Mouse (Mus musculus) heart, adult 2 months (tissue): ENCODE data around the gene Mr1. TPM values are rescaled to one million over a fixed set of nuclear protein-coding genes. Genes with fewer than 3 reads are reported as not detected.

ENCODE experiments used
- DNase-seq, 2 experiments: peaks; one replicate each; pipeline ENCODE4 v3.0.0; 2021
- H3K27ac ChIP-seq: fragments of 200-600 bp; 2 replicates; pipeline ENCODE4 v1.8.1; 2022
- H3K27me3 ChIP-seq: fragments of 200-500 bp; 2 replicates; pipeline ENCODE4 v1.6.1; 2012; ENCODE audit warnings: mild to moderate bottlenecking, low read length, inconsistent platforms, mixed read lengths; ENCODE audit not compliant: control insufficient read depth, insufficient read depth
- H3K36me3 ChIP-seq: fragments of 200-500 bp; 2 replicates; pipeline ENCODE4 v1.6.1; 2012; ENCODE audit warnings: low read length, inconsistent platforms; ENCODE audit not compliant: control insufficient read depth, insufficient read depth
- H3K4me1 ChIP-seq: fragments of 200-500 bp; 2 replicates; pipeline ENCODE4 v1.6.1; 2011; ENCODE audit warnings: low read length; ENCODE audit not compliant: control insufficient read depth, insufficient read depth
- H3K4me3 ChIP-seq: fragments of 200-600 bp; 2 replicates; pipeline ENCODE4 v1.8.1; 2022
- H3K79me2 ChIP-seq: fragments of 200-500 bp; replicated peaks from 2 replicates; pipeline ENCODE4 v1.6.1; 2012; ENCODE audit warnings: mild to moderate bottlenecking, inconsistent platforms, low read length, moderate library complexity, mixed read lengths; ENCODE audit not compliant: control insufficient read depth, insufficient read depth
- H3K9ac ChIP-seq: fragments of 200-500 bp; 2 replicates; pipeline ENCODE4 v1.6.1; 2012; ENCODE audit warnings: low read depth, mild to moderate bottlenecking, control low read depth, inconsistent platforms, low read length, mixed read lengths
- CTCF ChIP-seq: fragments of 200-600 bp; IDR thresholded peaks from 2 replicates; pipeline ENCODE4 v1.8.1; 2022; ENCODE audit warnings: antibody characterized with exemption, mild to moderate bottlenecking, moderate library complexity
- EP300 ChIP-seq: fragments of 200-500 bp; IDR thresholded peaks from 2 replicates; pipeline ENCODE4 v1.6.1; 2011; ENCODE audit warnings: low read depth, low read length, control low read depth; ENCODE audit not compliant: insufficient read depth
- POLR2A ChIP-seq: fragments of 200-500 bp; IDR thresholded peaks from 2 replicates; pipeline ENCODE4 v1.6.1; 2011; ENCODE audit warnings: mild to moderate bottlenecking, low read depth, low read length, control low read depth; ENCODE audit not compliant: insufficient read depth
- WGBS: fragments of 180-500 bp; shearing (Covaris S2); methylation state at CpG from one replicate; pipeline ENCODE4 v1.1.7; 2018; 5-methylcytosine and 5-hydroxymethylcytosine counted together
- intact Hi-C: fragments of 180-260 bp; cut with DNase I; formaldehyde crosslinking; loops from one replicate; pipeline ENCODE4 v1.15.1; 2025
- polyA plus RNA-seq: library from polyadenylated mRNA; depleted of rRNA; stranded (reverse); fragments of >200 nt; gene quantifications from 2 replicates; pipeline ENCODE4 v1.2.3, GENCODE M21; 2012
- total RNA-seq, 2 experiments: library from RNA; stranded (reverse); gene quantifications; 2 replicates each; pipeline ENCODE4 v1.2.3; 2021

Mr1 gene
- total and polyA plus RNA-seq, 3 experiments = 6.1 to 6.7 (median 6.5) TPM

DNA sequence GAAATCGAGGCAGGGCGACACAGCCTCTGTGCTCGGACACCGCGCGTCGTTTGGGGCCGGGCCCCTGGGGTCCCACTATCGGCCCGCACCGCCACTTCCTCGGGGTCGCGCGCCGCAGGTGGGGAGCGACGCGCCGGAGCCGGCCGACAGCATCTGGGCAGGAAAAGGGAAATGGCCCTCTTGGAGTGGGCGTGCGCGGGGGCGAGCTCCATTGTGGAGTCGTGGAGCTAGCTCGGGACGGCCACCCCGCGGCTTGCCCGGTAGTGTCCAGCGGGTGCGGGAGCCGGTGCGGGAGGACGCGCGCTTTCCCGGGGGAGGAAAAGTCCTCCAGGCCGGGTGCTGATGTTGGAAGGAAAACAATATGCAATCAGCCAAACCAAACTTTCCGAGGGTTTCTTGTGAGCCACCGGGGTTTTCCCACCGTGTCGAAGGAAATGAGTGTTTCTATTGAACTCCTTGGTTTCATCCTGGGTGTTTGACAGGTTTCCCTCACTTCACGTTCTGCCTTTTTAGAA lies 12.4 kb upstream of the Mr1 start:
- intact Hi-C loops = loop anchor here (2.0 to 10.0 kb wide), 3 partner anchors 18 to 256 kb away; partner anchors contain the start of gene Xpr1
- H3K27ac ChIP-seq = peak overlapping the region; percentile 93
- peaks cover 1% of the 10 kb centered on the region for H3K4me1 ChIP-seq
- H3K27me3 ChIP-seq = no peaks in the 10 kb centered on the region
- peaks cover 2% of the 10 kb centered on the region; the same call in 1 of the 2 replicates for H3K79me2 ChIP-seq
- H3K4me3 ChIP-seq = peak overlapping the region; percentile 88
- peak; percentile 72 to 74 for DNase-seq
- H3K9ac ChIP-seq = peak overlapping the region; percentile 93
- TF ChIP-seq POLR2A = no peak
- no peak for TF ChIP-seq EP300
- peak; percentile 38 for TF ChIP-seq CTCF
- no peaks in the 10 kb centered on the region for H3K36me3 ChIP-seq
- WGBS = under 1% methylated on average over 46 of the region's 46 CpGs

DNA sequence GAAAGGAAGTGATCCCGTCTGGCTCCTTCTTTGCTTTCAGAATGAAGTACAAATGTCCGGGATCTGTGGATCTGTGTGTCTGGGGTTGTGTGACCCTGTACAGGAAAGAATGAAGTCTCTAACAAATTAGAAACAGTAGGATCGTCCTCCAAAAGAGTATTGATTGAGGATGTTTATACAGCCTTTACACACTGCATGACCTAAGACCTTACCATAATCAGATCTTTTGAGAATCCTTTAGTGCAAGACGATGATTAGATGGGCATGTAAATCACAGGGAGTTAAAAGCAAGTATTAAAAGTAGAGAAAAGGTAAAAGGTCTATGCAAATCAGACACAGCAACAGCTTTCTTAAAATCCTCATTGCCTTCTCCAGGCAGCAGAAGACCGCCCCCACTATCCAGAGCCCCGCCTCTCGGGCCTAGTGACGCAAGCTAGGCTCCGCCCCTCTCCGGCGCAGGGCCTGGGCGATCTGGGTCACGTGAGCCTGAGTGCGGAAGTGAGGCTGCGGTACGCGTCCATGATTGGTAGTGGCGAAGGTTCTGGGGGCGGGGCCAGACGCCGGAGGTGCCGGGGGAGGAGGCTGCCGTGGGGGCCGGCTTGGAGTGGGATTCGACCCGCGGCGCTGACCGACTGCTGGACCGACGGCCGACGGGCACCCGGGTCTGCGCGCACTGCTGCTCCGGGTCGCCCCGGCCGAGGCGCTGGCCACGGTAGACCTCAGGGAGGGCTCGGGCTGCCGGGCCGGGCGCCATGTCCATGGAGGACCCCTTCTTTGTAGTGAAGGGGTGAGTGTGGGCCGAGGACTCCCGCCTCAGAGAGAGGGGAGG lies 11.7 kb upstream of the Mr1 start, which contains the start of gene Stx6:
Stx6 (plus strand) TSS at position 575 of the 829 bp plus-strand sequence.
- H3K27ac ChIP-seq = peak within 1 kb of the TSS; percentile 93
- peaks cover under 1% of the 10 kb centered on the region; the same call in 1 of the 2 replicates for H3K79me2 ChIP-seq
- no peaks in the 10 kb centered on the region for H3K27me3 ChIP-seq
- 2% methylated on average over 47 of the region's 48 CpGs for WGBS
- H3K4me3 ChIP-seq = peak within 1 kb of the TSS; percentile 88
- H3K9ac ChIP-seq = peak within 1 kb of the TSS; percentile 93
- intact Hi-C loops = loop anchor here (2.0 to 10.0 kb wide), 3 partner anchors 18 to 256 kb away; partner anchors contain the start of gene Xpr1
- no peaks in the 10 kb centered on the region for H3K36me3 ChIP-seq
- DNase-seq = peak; percentile 98 to 99
- TF ChIP-seq CTCF (no peak), EP300 (0 out of 2 replicates have a peak, but pooled peaks have one; percentile 45), POLR2A (0 out of 2 replicates have a peak, but pooled peaks have one; percentile 42)
- peaks cover 1% of the 10 kb centered on the region for H3K4me1 ChIP-seq

DNA sequence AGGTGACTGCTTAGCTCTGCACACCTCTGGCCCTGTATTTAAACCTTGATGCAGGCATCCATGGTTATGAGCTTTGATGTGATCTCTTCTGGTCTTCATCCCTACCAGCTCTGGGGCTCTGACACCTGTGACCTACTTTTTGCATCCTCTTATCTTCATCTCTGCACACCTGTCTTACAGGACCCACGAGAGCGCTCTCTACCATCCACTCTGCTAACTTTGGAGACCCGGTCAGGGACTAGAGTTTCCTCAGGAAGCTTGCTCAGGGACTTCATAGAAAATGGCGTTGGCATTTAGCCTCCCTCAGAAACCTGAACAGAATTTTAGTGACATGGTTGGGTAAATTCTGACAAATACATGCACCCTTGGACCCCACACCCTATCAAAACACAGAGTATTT lies 7.3 kb upstream of the Mr1 start:
- Histone ChIP-seq H3K9ac (no peak overlapping the region), H3K4me3 (no peak overlapping the region), H3K27me3 (no peaks in the 10 kb centered on the region), H3K4me1 (peaks cover 1% of the 10 kb centered on the region), H3K27ac (peak overlapping the region; percentile 36), H3K79me2 (no peaks in the 10 kb centered on the region), H3K36me3 (no peaks in the 10 kb centered on the region)
- 35% methylated on average over 4 of the region's 4 CpGs for WGBS
- no peak for DNase-seq
- no peak for TF ChIP-seq CTCF
- TF ChIP-seq EP300 = no peak
- no peak for TF ChIP-seq POLR2A
- intact Hi-C loops = loop anchor here (10.0 kb wide), 1 partner anchor 261 kb away; the partner anchor contains the start of gene Xpr1

DNA sequence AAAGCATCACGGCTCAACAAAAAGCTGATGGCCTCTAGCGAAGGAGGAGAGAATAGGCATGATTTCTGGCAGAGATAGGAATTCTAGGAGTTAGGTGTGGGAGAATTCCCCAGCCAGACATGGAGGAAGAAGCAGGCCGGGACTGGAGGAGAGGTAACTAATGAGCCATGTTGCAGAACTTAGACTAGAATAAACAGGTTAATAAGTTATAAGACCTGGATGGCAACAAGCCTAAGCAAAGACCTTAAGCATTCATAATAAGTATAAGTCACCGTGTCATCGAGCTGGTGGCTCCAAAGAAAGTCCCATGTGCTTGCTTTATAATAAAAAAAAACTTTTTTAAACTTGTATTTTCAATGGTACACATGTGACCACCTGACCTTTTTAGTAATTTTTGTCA lies 4.2 kb upstream of the Mr1 start:
- Histone ChIP-seq H3K9ac (no peak overlapping the region), H3K4me1 (no peaks in the 10 kb centered on the region; the same call in 1 of the 2 replicates), H3K4me3 (no peak overlapping the region), H3K79me2 (no peaks in the 10 kb centered on the region), H3K27ac (no peak overlapping the region), H3K36me3 (no peaks in the 10 kb centered on the region), H3K27me3 (no peaks in the 10 kb centered on the region)
- 83% methylated on average over 5 of the region's 5 CpGs for WGBS
- no peak for DNase-seq
- intact Hi-C loops = loop anchor here (10.0 kb wide), 1 partner anchor 264 kb away; the partner anchor contains the start of gene Xpr1
- no peak for TF ChIP-seq EP300
- no peak for TF ChIP-seq POLR2A
- TF ChIP-seq CTCF = no peak

DNA sequence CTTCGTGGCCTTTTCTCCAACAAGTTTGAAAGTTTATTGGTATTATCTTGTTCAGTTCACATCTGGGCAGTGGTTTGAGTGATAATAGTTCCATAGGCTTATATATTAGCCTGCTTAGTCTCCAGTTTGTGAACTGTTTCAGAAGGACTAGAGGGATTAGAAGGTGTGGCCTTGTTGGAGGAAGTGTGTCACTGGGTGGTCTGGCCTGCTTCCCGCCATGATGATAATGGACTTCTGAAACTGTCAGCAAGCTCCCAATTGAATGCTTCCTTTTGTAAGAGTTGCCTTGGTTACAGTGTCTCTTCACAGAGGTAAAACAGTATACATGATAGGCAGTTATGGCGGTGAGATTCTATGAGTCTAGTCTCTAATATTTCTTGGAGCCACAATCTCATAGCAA lies 2.8 kb upstream of the Mr1 start:
- Histone ChIP-seq H3K9ac (no peak overlapping the region), H3K27me3 (no peaks in the 10 kb centered on the region), H3K79me2 (no peaks in the 10 kb centered on the region; the same call in 1 of the 2 replicates), H3K4me3 (no peak overlapping the region), H3K4me1 (peaks cover 2% of the 10 kb centered on the region; the same call in 1 of the 2 replicates), H3K36me3 (no peaks in the 10 kb centered on the region), H3K27ac (no peak overlapping the region)
- intact Hi-C loops = no loop called here
- no peak for DNase-seq
- TF ChIP-seq POLR2A = no peak
- 87% methylated on average over 3 of the region's 3 CpGs for WGBS

DNA sequence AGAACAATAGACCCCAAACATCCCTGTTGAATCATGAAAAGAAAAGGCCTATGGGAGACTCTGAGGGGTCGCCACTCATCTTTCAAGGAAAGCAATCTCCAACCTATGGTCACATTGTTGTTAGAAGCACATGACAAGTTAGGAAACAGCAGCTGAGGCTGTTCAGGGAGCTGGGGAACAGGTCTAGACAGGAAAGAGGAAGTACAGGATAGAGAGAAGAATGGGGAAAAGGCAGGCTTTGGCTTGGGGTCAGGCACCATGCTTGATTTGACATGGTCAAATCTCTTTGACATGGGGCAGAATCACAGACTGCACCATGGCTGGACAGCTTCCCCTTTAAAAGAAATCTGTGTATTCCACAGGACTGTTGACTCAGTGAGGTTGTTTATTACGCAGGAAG lies 614 bp upstream of the Mr1 start:
- Histone ChIP-seq H3K9ac (no peak overlapping the region), H3K79me2 (no peaks in the 10 kb centered on the region; the same call in 1 of the 2 replicates), H3K27me3 (no peaks in the 10 kb centered on the region), H3K27ac (peak overlapping the region; percentile 79; the same call in 1 of the 2 replicates), H3K4me3 (peak overlapping the region; percentile 49), H3K4me1 (peaks cover 2% of the 10 kb centered on the region; the same call in 1 of the 2 replicates), H3K36me3 (no peaks in the 10 kb centered on the region)
- WGBS = 75% methylated on average over 2 of the region's 2 CpGs
- DNase-seq = no peak
- intact Hi-C loops = no loop called here
- TF ChIP-seq CTCF = no peak
- no peak for TF ChIP-seq EP300
- no peak for TF ChIP-seq POLR2A
